Mouse (Mus musculus): Measurements from ENCODE around the gene Fndc3a. TPM values are rescaled to one million over a fixed set of nuclear protein-coding genes. Genes with fewer than 3 reads are reported as not detected.

Gene Fndc3a
- 31.0 and 36.6 TPM in 2 replicates for polyA plus RNA-seq (2014; fragmentation: Nextera tagmentation; extraction: Ambion mirVana)

DNA sequence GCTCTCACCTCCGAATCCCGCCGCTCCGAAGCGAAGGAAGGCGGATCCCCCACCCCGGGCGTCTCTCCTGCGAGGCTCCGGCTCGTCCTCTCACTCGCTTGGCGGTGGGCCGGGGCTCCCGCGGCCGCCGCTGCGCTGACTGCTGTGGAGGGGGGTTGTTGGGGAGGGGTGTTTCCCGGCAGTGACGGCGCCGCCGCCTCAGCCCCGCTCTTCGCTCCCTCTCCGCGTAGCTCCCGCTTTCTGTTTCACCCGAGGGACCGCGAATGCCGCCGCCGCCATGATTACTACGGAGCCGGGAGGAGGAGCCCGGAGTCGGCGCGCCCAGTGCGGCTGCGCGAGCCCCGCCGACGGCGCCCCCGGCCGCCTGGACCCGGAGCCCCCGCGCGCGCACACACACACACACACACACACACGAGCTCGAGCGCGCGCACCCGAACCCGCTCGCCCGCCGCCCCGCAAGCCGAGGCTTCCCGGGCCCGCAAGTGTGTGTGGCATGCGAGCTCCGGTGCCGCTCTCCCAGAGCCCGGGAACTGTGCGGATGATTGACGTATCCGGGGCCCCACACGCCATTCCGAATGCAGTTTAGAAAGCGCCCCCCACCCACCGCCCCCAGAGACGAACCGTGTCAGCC is at the start of gene Fndc3a:
TSS of gene Fndc3a (minus strand) at position 294 of the 631 bp plus-strand sequence.
- peak within 1 kb of the TSS; percentile 88 for H3K4me3 ChIP-seq (ENCODE audit: low read depth, low read length)
- H3K9me3 ChIP-seq (ENCODE audit: control insufficient read depth, low read length), result no peaks in the 10 kb centered on the region
- peak; percentile 86 for ATAC-seq (ENCODE audit: insufficient number of reproducible peaks, low FRiP score, low TSS enrichment, low read depth)
- H3K27me3 ChIP-seq (ENCODE audit: control insufficient read depth, insufficient read depth, low read length), result peaks cover 8% of the 10 kb centered on the region; the same call in 1 of the 2 replicates
- H3K4me1 ChIP-seq (ENCODE audit: control insufficient read depth, insufficient read depth, low read length), result no peaks in the 10 kb centered on the region
- no peaks in the 10 kb centered on the region for H3K36me3 ChIP-seq (ENCODE audit: control insufficient read depth, insufficient read depth, low read length)
- no peak within 1 kb of the TSS for H3K27ac ChIP-seq (replicated peaks; ENCODE audit: low read depth, low read length)
- peak within 1 kb of the TSS; percentile 77 for H3K4me2 ChIP-seq (ENCODE audit: low read depth, severe bottlenecking)
- WGBS, result under 1% methylated on average over 57 of the region's 82 CpGs
- peak; percentile 84 for DNase-seq (ENCODE audit: low spot score)
- peak within 1 kb of the TSS; percentile 80 for H3K9ac ChIP-seq (ENCODE audit: low read length)

GRCm38 (mm10) chr14:72752893-72753292 is 43.1 kb upstream of the Fndc3a start:
- Histone ChIP-seq H3K4me1 (ENCODE audit: control insufficient read depth, insufficient read depth, low read length) (no peaks in the 10 kb centered on the region), H3K27ac (replicated peaks; ENCODE audit: low read depth, low read length) (no peak overlapping the region), H3K4me3 (ENCODE audit: low read depth, low read length) (no peak overlapping the region), H3K9ac (ENCODE audit: low read length) (no peak overlapping the region), H3K4me2 (ENCODE audit: low read depth, severe bottlenecking) (no peak overlapping the region), H3K9me3 (ENCODE audit: control insufficient read depth, low read length) (no peaks in the 10 kb centered on the region), H3K27me3 (ENCODE audit: control insufficient read depth, insufficient read depth, low read length) (no peaks in the 10 kb centered on the region), H3K36me3 (ENCODE audit: control insufficient read depth, insufficient read depth, low read length) (no peaks in the 10 kb centered on the region)
- DNase-seq (ENCODE audit: low spot score) (no peak), ATAC-seq (ENCODE audit: insufficient number of reproducible peaks, low FRiP score, low TSS enrichment, low read depth) (no peak)
- WGBS, result 81% methylated on average over 6 of the region's 6 CpGs

DNA sequence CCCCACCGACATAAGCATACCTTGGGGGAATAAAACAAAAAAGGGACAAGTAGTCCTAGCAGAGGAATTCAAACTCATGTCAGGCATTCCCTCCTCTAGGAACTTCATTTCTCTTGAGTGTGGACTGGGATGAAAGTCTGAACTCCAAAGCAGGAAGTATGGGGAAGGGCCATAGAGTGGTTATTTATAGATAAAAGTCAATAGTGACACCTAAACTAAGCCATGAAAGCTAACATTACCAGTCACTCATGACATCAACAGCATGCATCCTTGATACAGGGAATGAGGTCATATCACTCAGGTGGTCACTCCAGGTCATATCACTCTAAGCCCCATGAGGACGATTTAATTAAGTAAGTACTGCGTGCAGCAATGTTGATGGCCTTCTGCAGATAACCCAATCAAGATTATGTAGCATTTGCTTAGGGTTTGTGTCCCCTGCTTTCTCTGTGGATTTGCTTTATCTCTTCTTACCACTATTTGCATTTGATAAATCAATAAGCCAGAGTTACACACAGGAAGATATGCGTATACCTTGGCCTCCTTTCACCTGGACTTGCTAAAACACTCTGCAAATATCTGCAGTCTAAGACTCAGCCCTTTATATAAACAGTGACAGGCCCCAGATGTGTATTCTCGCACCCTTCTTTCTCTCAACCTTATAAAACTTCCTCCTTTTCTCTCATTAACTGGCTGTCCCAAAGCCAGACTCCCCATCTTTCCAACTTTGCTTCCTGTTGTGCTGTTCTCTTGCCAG is 40.8 kb upstream of the Fndc3a start:
- 87% methylated on average over 5 of the region's 5 CpGs for WGBS
- ATAC-seq (ENCODE audit: insufficient number of reproducible peaks, low FRiP score, low TSS enrichment, low read depth) (no peak), DNase-seq (ENCODE audit: low spot score) (no peak)
- H3K4me2 ChIP-seq (ENCODE audit: low read depth, severe bottlenecking), result no peak overlapping the region
- H3K27me3 ChIP-seq (ENCODE audit: control insufficient read depth, insufficient read depth, low read length), result no peaks in the 10 kb centered on the region
- no peaks in the 10 kb centered on the region for H3K4me1 ChIP-seq (ENCODE audit: control insufficient read depth, insufficient read depth, low read length)
- H3K27ac ChIP-seq (replicated peaks; ENCODE audit: low read depth, low read length), result no peak overlapping the region
- H3K36me3 ChIP-seq (ENCODE audit: control insufficient read depth, insufficient read depth, low read length), result no peaks in the 10 kb centered on the region
- H3K9ac ChIP-seq (ENCODE audit: low read length), result no peak overlapping the region
- H3K4me3 ChIP-seq (ENCODE audit: low read depth, low read length), result no peak overlapping the region
- H3K9me3 ChIP-seq (ENCODE audit: control insufficient read depth, low read length), result no peaks in the 10 kb centered on the region

GRCm38 (mm10) chr14:72748331-72748730 is 38.5 kb upstream of the Fndc3a start:
- Histone ChIP-seq H3K36me3 (ENCODE audit: control insufficient read depth, insufficient read depth, low read length) (no peaks in the 10 kb centered on the region), H3K27me3 (ENCODE audit: control insufficient read depth, insufficient read depth, low read length) (no peaks in the 10 kb centered on the region), H3K9me3 (ENCODE audit: control insufficient read depth, low read length) (no peaks in the 10 kb centered on the region), H3K27ac (replicated peaks; ENCODE audit: low read depth, low read length) (no peak overlapping the region), H3K4me3 (ENCODE audit: low read depth, low read length) (no peak overlapping the region), H3K4me2 (ENCODE audit: low read depth, severe bottlenecking) (no peak overlapping the region), H3K9ac (ENCODE audit: low read length) (no peak overlapping the region), H3K4me1 (ENCODE audit: control insufficient read depth, insufficient read depth, low read length) (no peaks in the 10 kb centered on the region)
- ATAC-seq (ENCODE audit: insufficient number of reproducible peaks, low FRiP score, low TSS enrichment, low read depth), result no peak
- no peak for DNase-seq (ENCODE audit: low spot score)
- 91% methylated on average over 5 of the region's 5 CpGs for WGBS

GRCm38 (mm10) chr14:72741667-72742066 is 31.9 kb upstream of the Fndc3a start:
- Histone ChIP-seq H3K27ac (replicated peaks; ENCODE audit: low read depth, low read length) (no peak overlapping the region), H3K4me3 (ENCODE audit: low read depth, low read length) (no peak overlapping the region), H3K27me3 (ENCODE audit: control insufficient read depth, insufficient read depth, low read length) (no peaks in the 10 kb centered on the region), H3K4me2 (ENCODE audit: low read depth, severe bottlenecking) (no peak overlapping the region), H3K9ac (ENCODE audit: low read length) (no peak overlapping the region), H3K36me3 (ENCODE audit: control insufficient read depth, insufficient read depth, low read length) (no peaks in the 10 kb centered on the region), H3K4me1 (ENCODE audit: control insufficient read depth, insufficient read depth, low read length) (no peaks in the 10 kb centered on the region), H3K9me3 (ENCODE audit: control insufficient read depth, low read length) (no peaks in the 10 kb centered on the region)
- no peak for DNase-seq (ENCODE audit: low spot score)
- ATAC-seq (ENCODE audit: insufficient number of reproducible peaks, low FRiP score, low TSS enrichment, low read depth), result no peak
- 77% methylated on average over 3 of the region's 3 CpGs for WGBS

- Histone ChIP-seq H3K9ac (ENCODE audit: low read length) (no peak overlapping the region), H3K4me3 (ENCODE audit: low read depth, low read length) (no peak overlapping the region), H3K27me3 (ENCODE audit: control insufficient read depth, insufficient read depth, low read length) (no peaks in the 10 kb centered on the region), H3K9me3 (ENCODE audit: control insufficient read depth, low read length) (no peaks in the 10 kb centered on the region), H3K36me3 (ENCODE audit: control insufficient read depth, insufficient read depth, low read length) (no peaks in the 10 kb centered on the region), H3K27ac (replicated peaks; ENCODE audit: low read depth, low read length) (no peak overlapping the region), H3K4me2 (ENCODE audit: low read depth, severe bottlenecking) (no peak overlapping the region), H3K4me1 (ENCODE audit: control insufficient read depth, insufficient read depth, low read length) (no peaks in the 10 kb centered on the region)
- DNase-seq (ENCODE audit: low spot score), result no peak
- no peak for ATAC-seq (ENCODE audit: insufficient number of reproducible peaks, low FRiP score, low TSS enrichment, low read depth)
- WGBS, result 86% methylated on average over 5 of the region's 5 CpGs
These were observed 30.5 kb upstream of the Fndc3a start for GRCm38 (mm10) chr14:72740336-72740735.

- WGBS, result 82% methylated on average over 8 of the region's 8 CpGs
- Histone ChIP-seq H3K27ac (replicated peaks; ENCODE audit: low read depth, low read length) (no peak overlapping the region), H3K9me3 (ENCODE audit: control insufficient read depth, low read length) (no peaks in the 10 kb centered on the region), H3K4me1 (ENCODE audit: control insufficient read depth, insufficient read depth, low read length) (no peaks in the 10 kb centered on the region), H3K4me2 (ENCODE audit: low read depth, severe bottlenecking) (no peak overlapping the region), H3K9ac (ENCODE audit: low read length) (no peak overlapping the region), H3K36me3 (ENCODE audit: control insufficient read depth, insufficient read depth, low read length) (no peaks in the 10 kb centered on the region), H3K27me3 (ENCODE audit: control insufficient read depth, insufficient read depth, low read length) (no peaks in the 10 kb centered on the region), H3K4me3 (ENCODE audit: low read depth, low read length) (no peak overlapping the region)
- DNase-seq (ENCODE audit: low spot score) (no peak), ATAC-seq (ENCODE audit: insufficient number of reproducible peaks, low FRiP score, low TSS enrichment, low read depth) (no peak)
These were observed 29.8 kb upstream of the Fndc3a start for GRCm38 (mm10) chr14:72739484-72740208.

DNA sequence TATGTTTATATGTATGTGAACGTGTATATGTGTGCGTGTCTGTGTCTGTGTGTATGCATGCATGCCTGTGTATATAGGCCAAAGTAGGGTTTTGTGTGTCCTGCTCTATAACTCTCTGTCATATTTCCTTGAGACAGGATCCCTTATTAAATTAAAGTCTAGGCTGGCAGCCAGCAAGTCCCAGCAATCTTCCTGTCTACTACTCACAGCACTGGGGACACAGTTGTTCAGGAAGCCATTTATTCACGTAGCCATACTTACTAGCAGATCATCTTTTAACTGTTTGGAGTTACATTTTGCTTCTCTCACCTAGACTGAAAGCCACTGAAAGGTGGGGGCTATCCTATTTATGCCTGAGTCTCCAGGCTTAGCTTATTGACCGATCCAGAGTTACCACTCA is 29.0 kb upstream of the Fndc3a start:
- DNase-seq (ENCODE audit: low spot score), result no peak
- WGBS, result 89% methylated on average over 4 of the region's 4 CpGs
- no peaks in the 10 kb centered on the region for H3K36me3 ChIP-seq (ENCODE audit: control insufficient read depth, insufficient read depth, low read length)
- H3K9me3 ChIP-seq (ENCODE audit: control insufficient read depth, low read length), result no peaks in the 10 kb centered on the region
- H3K9ac ChIP-seq (ENCODE audit: low read length), result no peak overlapping the region
- H3K4me1 ChIP-seq (ENCODE audit: control insufficient read depth, insufficient read depth, low read length), result no peaks in the 10 kb centered on the region
- no peaks in the 10 kb centered on the region for H3K27me3 ChIP-seq (ENCODE audit: control insufficient read depth, insufficient read depth, low read length)
- H3K4me3 ChIP-seq (ENCODE audit: low read depth, low read length), result no peak overlapping the region
- H3K4me2 ChIP-seq (ENCODE audit: low read depth, severe bottlenecking), result no peak overlapping the region
- no peak overlapping the region for H3K27ac ChIP-seq (replicated peaks; ENCODE audit: low read depth, low read length)
- ATAC-seq (ENCODE audit: insufficient number of reproducible peaks, low FRiP score, low TSS enrichment, low read depth), result no peak

Data from limb, embryonic 11.5 days (tissue).